Mouse (Mus musculus) spleen, postnatal 14 days (tissue): ENCODE measurements around the gene Rcn3.
"Not testable (repeated sequence)": the region's sequence is repeated elsewhere in the genome, so short reads cannot be mapped to it uniquely, and the experiment has no call there.

ENCODE experiments used
- DNase-seq, 2 experiments: peaks; one replicate each; pipeline ENCODE4 v3.0.0; 2021 to 2022; ENCODE audit warnings: low spot score in 2 of 2

Gene Rcn3

GRCm38 (mm10) chr7:45092048-45092447 lies at the start of gene Rcn3:
TSS of gene Rcn3 (minus strand) at chr7:45092221.
- DNase-seq: peak in 1 of 2 experiments; percentile 33

GRCm38 (mm10) chr7:45141319-45141718 lies 49.3 kb upstream of the Rcn3 start:
- no peak for DNase-seq

GRCm38 (mm10) chr7:45139904-45140723 lies 48.1 kb upstream of the Rcn3 start:
- DNase-seq: no peak

GRCm38 (mm10) chr7:45138403-45138802 lies 46.4 kb upstream of the Rcn3 start:
- DNase-seq: no peak

- DNase-seq: no peak
Measured at GRCm38 (mm10) chr7:45137171-45138006, 45.4 kb upstream of the Rcn3 start.

GRCm38 (mm10) chr7:45135993-45136567 lies 44.1 kb upstream of the Rcn3 start, which contains the start of the genes Gm45713 and Flt3l:
TSS of gene Gm45713 (minus strand) at chr7:45136231.
TSS of gene Flt3l (minus strand) at chr7:45136432.
- peak; percentile 85 to 90 for DNase-seq

- DNase-seq: no peak
Measured at GRCm38 (mm10) chr7:45135370-45135769, 43.3 kb upstream of the Rcn3 start.

- peak in 1 of 2 experiments; percentile 46 for DNase-seq
Measured at GRCm38 (mm10) chr7:45134544-45135026, 42.6 kb upstream of the Rcn3 start.

GRCm38 (mm10) chr7:45133446-45134159 lies 41.6 kb upstream of the Rcn3 start:
- DNase-seq: no peak

- no peak for DNase-seq
Measured at GRCm38 (mm10) chr7:45131850-45132249, 39.8 kb upstream of the Rcn3 start.

GRCm38 (mm10) chr7:45129776-45130512 lies 37.9 kb upstream of the Rcn3 start:
- no peak for DNase-seq

GRCm38 (mm10) chr7:45129318-45129717 lies 37.3 kb upstream of the Rcn3 start:
- no peak for DNase-seq

GRCm38 (mm10) chr7:45128624-45129246 lies 36.7 kb upstream of the Rcn3 start, which contains the start of gene Rpl13a:
TSS of gene Rpl13a (minus strand) at chr7:45128761.
- DNase-seq: peak; percentile 92 to 95

- DNase-seq: no peak
Measured at GRCm38 (mm10) chr7:45127700-45128224, 35.7 kb upstream of the Rcn3 start.

- DNase-seq: no peak
Measured at GRCm38 (mm10) chr7:45126844-45127699, 35.1 kb upstream of the Rcn3 start.

GRCm38 (mm10) chr7:45126147-45126843 lies 34.3 kb upstream of the Rcn3 start:
- no peak for DNase-seq

- DNase-seq: not testable (repeated sequence)
Measured at GRCm38 (mm10) chr7:45125649-45126048, 33.6 kb upstream of the Rcn3 start.

GRCm38 (mm10) chr7:45125144-45125600 lies 33.2 kb upstream of the Rcn3 start:
- no peak for DNase-seq
